Mouse (Mus musculus): Measurements from ENCODE around the gene Tmem41a. TPM values are rescaled to one million over a fixed set of nuclear protein-coding genes. Genes with fewer than 3 reads are reported as not detected.
"Not testable (repeated sequence)": the region's sequence is repeated elsewhere in the genome, so short reads cannot be mapped to it uniquely, and the experiment has no call there.

The Tmem41a gene
- polyA plus RNA-seq, 1 experiment from 2014 or later = 32.8 TPM

DNA sequence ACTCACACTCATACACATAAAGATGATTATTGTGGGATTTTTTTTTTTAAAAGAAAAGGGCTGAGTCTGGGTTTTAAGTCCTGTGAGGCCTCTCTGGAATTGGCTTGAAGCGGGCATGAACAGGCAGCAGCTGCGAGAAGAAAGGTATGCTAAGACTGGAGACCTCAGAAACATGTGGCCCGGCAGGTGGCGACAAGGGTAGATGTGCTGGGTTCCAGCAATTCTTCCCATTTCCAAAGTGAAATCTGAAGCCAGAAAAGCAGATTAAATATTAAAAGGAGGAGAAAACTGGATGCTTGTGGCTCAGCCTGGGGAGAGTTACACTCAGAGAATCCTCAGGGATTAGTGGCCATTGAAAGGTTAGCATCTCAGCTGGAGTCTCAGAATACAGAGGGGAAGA is 24.1 kb upstream of the Tmem41a start:
- Histone ChIP-seq H3K4me2 (no peak overlapping the region), H3K27ac (no peak overlapping the region), H3K36me3 (no peaks in the 10 kb centered on the region), H3K4me3 (no peak overlapping the region), H3K9me3 (replicated peaks) (no peaks in the 10 kb centered on the region), H3K9ac (no peak overlapping the region), H3K4me1 (peaks cover 8% of the 10 kb centered on the region; the same call in 1 of the 2 replicates), H3K27me3 (replicated peaks) (peaks cover 18% of the 10 kb centered on the region)
- no peak for ATAC-seq
- WGBS (ENCODE audit: insufficient replicate concordance) = 68% methylated on average over 4 of the region's 4 CpGs

DNA sequence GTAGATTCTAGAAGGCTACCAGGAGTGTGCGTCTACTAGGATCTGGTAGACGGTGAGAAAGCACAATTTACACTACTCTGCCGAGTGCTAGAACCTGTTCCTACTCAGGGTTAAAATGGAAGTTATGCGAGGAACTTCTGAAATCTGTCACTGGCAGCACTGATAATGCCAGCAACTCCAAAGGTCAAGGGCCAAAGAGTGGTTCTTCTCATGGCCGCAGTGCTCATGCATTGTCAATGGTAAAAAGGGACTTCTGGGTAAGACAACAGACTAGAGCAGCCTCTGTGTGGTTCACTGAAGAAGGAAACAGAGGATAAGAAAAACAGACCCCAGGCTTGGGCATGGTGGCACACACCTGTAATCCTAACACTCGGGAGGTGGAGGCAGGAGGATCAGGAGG is 23.2 kb upstream of the Tmem41a start:
- Histone ChIP-seq H3K4me3 (no peak overlapping the region), H3K4me1 (peaks cover 8% of the 10 kb centered on the region; the same call in 1 of the 2 replicates), H3K9me3 (replicated peaks) (no peaks in the 10 kb centered on the region), H3K27ac (no peak overlapping the region), H3K9ac (no peak overlapping the region), H3K27me3 (replicated peaks) (peaks cover 9% of the 10 kb centered on the region), H3K36me3 (no peaks in the 10 kb centered on the region), H3K4me2 (no peak overlapping the region)
- ATAC-seq = no peak
- 71% methylated on average over 6 of the region's 6 CpGs for WGBS (ENCODE audit: insufficient replicate concordance)

DNA sequence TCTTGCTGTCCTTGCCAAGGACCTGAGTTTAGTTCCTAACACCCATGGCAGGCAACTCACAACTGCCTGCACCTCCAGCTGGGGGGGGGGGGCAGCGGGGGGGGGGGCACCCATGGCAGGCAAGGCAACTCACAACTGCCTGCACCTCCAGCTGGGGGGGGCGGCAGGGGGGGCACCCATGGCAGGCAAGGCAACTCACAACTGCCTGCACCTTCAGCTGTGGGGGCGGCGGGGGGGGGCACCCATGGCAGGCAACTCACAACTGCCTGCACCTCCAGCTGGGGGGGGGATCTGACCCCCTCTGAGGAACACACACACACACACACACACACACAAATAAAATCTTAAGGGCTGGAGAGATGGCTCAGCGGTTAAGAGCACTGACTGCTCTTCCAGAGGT is 22.5 kb upstream of the Tmem41a start:
- Histone ChIP-seq H3K4me1 (peaks cover 8% of the 10 kb centered on the region; the same call in 1 of the 2 replicates), H3K36me3 (no peaks in the 10 kb centered on the region), H3K9ac (no peak overlapping the region), H3K27me3 (replicated peaks) (0 out of 2 replicates have a peak, but pooled peaks cover 6% of the 10 kb centered on the region), H3K4me3 (no peak overlapping the region), H3K27ac (no peak overlapping the region), H3K9me3 (replicated peaks) (no peaks in the 10 kb centered on the region), H3K4me2 (no peak overlapping the region)
- WGBS (ENCODE audit: insufficient replicate concordance) = 62% methylated on average over 5 of the region's 5 CpGs
- no peak for ATAC-seq

DNA sequence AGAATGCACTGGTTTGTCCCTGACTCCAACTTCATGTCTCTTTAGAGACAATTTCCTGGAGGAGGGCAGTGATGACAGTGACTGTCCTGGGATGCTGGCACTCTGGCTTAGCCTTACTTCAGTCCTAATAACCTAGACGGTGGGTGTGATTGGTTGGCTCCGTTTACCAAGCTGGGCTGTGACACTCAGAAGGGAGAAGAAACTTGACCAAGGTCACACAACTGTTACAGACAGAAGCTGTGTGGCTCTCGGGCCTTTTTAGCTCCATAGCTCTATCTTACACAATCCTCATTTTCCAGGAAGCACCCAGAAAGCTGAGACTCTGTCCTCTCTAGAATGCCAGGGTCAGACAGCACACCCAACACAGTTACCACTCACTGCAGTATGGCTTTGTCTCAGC is 18.2 kb upstream of the Tmem41a start:
- H3K9ac ChIP-seq = no peak overlapping the region
- no peak for ATAC-seq
- WGBS (ENCODE audit: insufficient replicate concordance) = 50% methylated on average over 3 of the region's 3 CpGs
- peaks cover 6% of the 10 kb centered on the region; the same call in 1 of the 2 replicates for H3K27me3 ChIP-seq (replicated peaks)
- H3K36me3 ChIP-seq = no peaks in the 10 kb centered on the region
- no peaks in the 10 kb centered on the region for H3K4me1 ChIP-seq
- no peak overlapping the region for H3K4me3 ChIP-seq
- no peaks in the 10 kb centered on the region for H3K9me3 ChIP-seq (replicated peaks)
- no peak overlapping the region for H3K27ac ChIP-seq
- H3K4me2 ChIP-seq = no peak overlapping the region

DNA sequence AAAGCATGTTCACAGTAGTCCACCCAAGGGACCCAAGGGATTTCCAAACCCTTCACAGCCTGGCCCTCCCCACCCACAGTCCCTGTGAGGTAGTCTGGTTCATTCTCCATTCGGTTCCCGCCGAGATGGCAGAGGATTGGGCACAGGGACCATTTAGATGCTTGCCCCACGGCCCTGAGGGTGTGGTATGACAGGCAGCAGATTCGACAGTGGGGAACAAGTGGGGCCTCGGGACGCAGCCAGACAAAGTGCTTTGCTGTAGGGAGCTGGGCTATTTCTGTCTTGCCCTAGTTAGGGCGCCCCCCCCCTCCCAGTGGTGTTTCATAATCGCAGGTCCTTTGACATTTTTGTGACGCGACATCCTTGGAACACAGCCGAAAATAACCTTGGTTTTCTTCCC is 8.2 kb upstream of the Tmem41a start:
- H3K27ac ChIP-seq = no peak overlapping the region
- ATAC-seq = no peak
- no peaks in the 10 kb centered on the region for H3K27me3 ChIP-seq (replicated peaks)
- H3K36me3 ChIP-seq = no peaks in the 10 kb centered on the region
- H3K4me1 ChIP-seq = no peaks in the 10 kb centered on the region
- no peak overlapping the region for H3K4me2 ChIP-seq
- H3K9me3 ChIP-seq (replicated peaks) = no peaks in the 10 kb centered on the region
- no peak overlapping the region for H3K4me3 ChIP-seq
- H3K9ac ChIP-seq = no peak overlapping the region
- 66% methylated on average over 12 of the region's 12 CpGs for WGBS (ENCODE audit: insufficient replicate concordance)

DNA sequence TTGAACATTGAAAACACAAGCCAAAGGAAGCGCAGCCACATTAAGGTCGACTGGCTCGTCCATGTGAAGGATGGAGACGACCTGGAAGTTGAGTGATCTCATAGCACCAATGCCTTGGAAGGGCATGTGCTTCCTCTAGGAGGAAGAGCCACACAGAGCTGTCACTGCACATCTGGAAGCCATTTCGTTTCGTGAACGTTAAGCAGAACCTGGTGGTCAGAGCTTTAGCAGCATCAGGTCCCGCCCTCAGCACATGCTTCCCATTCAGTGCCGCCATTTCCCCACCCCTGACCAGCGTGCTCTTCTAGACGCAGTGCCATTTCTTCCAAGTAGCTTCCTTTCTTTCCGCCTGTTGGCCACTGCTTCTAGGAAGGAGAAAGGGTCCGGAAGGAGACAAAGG is 18.9 kb downstream of the Tmem41a start:
- Histone ChIP-seq H3K27me3 (replicated peaks) (no peaks in the 10 kb centered on the region), H3K4me3 (no peak overlapping the region), H3K27ac (no peak overlapping the region), H3K9me3 (replicated peaks) (no peaks in the 10 kb centered on the region), H3K36me3 (peaks cover 18% of the 10 kb centered on the region), H3K4me2 (no peak overlapping the region), H3K4me1 (no peaks in the 10 kb centered on the region), H3K9ac (no peak overlapping the region)
- 70% methylated on average over 13 of the region's 13 CpGs for WGBS (ENCODE audit: insufficient replicate concordance)
- ATAC-seq = no peak

DNA sequence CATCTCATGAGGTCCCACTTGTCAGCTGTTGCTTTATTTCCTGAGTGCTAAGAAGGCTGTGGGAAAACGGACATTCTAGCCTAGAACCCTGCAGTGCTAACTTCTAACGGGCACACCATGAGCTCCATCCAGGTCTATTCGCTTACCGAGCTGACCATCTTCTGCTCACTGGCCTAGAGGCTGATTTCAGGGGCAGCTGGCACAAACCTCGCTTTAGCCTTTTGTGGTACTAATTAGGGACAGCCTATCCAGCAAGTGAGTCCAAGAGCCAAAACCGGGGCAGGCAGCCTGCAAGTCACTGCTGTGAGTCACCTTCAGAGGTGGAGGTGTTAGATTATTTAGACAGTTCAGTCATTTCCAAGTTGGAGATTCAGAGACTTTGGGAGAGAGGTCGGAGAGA is 30.7 kb downstream of the Tmem41a start:
- H3K9me3 ChIP-seq (replicated peaks) = 0 out of 2 replicates have a peak, but pooled peaks cover 3% of the 10 kb centered on the region
- 65% methylated on average over 7 of the region's 7 CpGs for WGBS (ENCODE audit: insufficient replicate concordance)
- no peak overlapping the region for H3K27ac ChIP-seq
- H3K4me1 ChIP-seq = no peaks in the 10 kb centered on the region
- no peak overlapping the region for H3K4me2 ChIP-seq
- H3K4me3 ChIP-seq = no peak overlapping the region
- ATAC-seq = no peak
- H3K27me3 ChIP-seq (replicated peaks) = 0 out of 2 replicates have a peak, but pooled peaks cover 4% of the 10 kb centered on the region
- H3K36me3 ChIP-seq = no peaks in the 10 kb centered on the region; the same call in 1 of the 2 replicates
- H3K9ac ChIP-seq = no peak overlapping the region

DNA sequence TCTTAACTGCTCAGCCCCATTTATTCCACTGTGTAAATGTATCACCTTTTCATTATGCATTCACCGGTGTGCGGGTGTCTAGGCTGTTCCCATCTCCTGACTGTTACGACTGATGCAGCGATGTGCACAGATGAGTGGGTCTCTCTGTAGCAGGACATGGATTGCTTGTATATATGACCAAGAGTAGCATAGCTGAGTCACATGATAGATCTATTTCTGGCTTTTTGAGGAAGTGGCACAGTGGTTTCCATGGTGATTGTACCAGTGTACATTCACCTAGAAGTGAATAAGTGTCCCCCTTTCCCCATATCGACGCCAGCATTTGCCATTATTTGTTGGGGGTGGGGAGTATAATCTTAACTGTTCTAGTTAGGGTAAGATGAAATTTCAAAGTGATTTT is 34.0 kb downstream of the Tmem41a start:
- Histone ChIP-seq H3K27me3 (replicated peaks) (no peaks in the 10 kb centered on the region), H3K27ac (no peak overlapping the region), H3K36me3 (no peaks in the 10 kb centered on the region; the same call in 1 of the 2 replicates), H3K4me2 (no peak overlapping the region), H3K4me1 (no peaks in the 10 kb centered on the region), H3K9me3 (replicated peaks) (0 out of 2 replicates have a peak, but pooled peaks cover under 1% of the 10 kb centered on the region), H3K9ac (no peak overlapping the region), H3K4me3 (no peak overlapping the region)
- WGBS (ENCODE audit: insufficient replicate concordance) = 58% methylated on average over 6 of the region's 6 CpGs
- no peak for ATAC-seq

DNA sequence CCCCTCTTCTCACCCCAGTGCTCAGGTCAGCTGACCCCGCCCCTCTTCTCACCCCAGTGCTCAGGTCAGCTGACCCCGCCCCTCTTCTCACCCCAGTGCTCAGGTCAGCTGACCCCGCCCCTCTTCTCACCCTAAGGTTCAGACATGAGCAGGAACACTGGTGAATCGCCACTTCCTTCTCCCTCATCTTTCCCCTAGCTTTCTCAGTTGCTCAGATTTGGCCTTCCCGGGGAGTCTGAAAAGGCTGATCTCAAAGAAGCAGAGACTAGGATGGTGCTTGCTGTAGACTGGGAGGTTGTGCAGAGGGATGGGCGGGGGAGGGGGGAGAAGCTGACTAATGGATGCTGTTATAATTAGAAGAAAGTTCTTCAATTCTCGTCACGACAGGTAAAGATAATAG is 38.4 kb downstream of the Tmem41a start:
- H3K27me3 ChIP-seq (replicated peaks); H3K27ac ChIP-seq; H3K36me3 ChIP-seq; H3K9ac ChIP-seq; ATAC-seq; H3K4me2 ChIP-seq; H3K4me1 ChIP-seq; H3K4me3 ChIP-seq; H3K9me3 ChIP-seq (replicated peaks): not testable (repeated sequence)
- WGBS (ENCODE audit: insufficient replicate concordance) = 45% methylated on average over 6 of the region's 8 CpGs

DNA sequence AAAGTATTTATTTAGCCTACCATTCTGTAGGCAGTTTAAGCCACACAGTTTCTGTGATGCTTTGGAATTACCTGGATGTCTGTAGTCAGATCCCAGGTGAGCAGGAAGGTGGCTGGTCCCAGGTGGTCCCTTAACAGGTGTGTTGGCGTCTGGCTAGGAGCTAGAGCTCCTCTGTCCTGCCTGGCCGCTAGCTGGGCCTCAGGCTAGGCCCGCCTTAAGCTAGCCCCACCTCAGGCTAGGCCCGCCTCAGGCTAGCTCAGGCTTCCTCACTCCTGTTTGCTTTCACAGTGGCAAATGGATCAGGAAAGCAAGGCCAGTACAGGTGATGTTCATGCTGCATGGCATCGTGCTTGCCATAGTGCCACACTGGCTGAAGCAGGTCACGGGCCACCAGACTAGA is 40.5 kb downstream of the Tmem41a start:
- H3K4me3 ChIP-seq = no peak overlapping the region
- no peaks in the 10 kb centered on the region for H3K27me3 ChIP-seq (replicated peaks)
- no peak for ATAC-seq
- H3K9me3 ChIP-seq (replicated peaks) = no peaks in the 10 kb centered on the region
- 74% methylated on average over 6 of the region's 6 CpGs for WGBS (ENCODE audit: insufficient replicate concordance)
- H3K4me2 ChIP-seq = no peak overlapping the region
- no peaks in the 10 kb centered on the region for H3K4me1 ChIP-seq
- no peaks in the 10 kb centered on the region for H3K36me3 ChIP-seq
- H3K9ac ChIP-seq = no peak overlapping the region
- no peak overlapping the region for H3K27ac ChIP-seq

DNA sequence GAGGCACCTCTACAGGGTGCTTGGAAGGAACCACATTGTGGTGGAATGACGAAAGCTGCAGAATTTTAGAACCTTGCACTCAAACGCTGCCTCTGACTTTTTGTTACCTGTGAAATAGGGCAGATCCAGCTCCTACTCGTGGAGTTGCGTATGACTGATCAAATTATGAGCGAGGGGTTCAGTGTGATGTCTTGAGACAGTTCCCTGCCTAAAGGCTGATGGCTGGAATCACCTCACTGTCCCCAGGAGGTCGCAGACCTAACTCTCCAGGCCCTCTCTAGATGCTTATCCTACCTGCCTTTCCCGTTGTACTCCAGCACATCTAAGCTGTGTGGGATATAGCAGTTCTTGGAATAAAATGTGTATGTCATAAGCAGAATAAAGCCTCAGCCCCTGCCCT is 41.4 kb downstream of the Tmem41a start:
- WGBS (ENCODE audit: insufficient replicate concordance) = 75% methylated on average over 7 of the region's 7 CpGs
- no peaks in the 10 kb centered on the region for H3K9me3 ChIP-seq (replicated peaks)
- H3K27me3 ChIP-seq (replicated peaks) = no peaks in the 10 kb centered on the region
- no peak overlapping the region for H3K27ac ChIP-seq
- no peaks in the 10 kb centered on the region for H3K4me1 ChIP-seq
- ATAC-seq = no peak
- no peak overlapping the region for H3K4me3 ChIP-seq
- no peaks in the 10 kb centered on the region for H3K36me3 ChIP-seq
- no peak overlapping the region for H3K4me2 ChIP-seq
- H3K9ac ChIP-seq = no peak overlapping the region

DNA sequence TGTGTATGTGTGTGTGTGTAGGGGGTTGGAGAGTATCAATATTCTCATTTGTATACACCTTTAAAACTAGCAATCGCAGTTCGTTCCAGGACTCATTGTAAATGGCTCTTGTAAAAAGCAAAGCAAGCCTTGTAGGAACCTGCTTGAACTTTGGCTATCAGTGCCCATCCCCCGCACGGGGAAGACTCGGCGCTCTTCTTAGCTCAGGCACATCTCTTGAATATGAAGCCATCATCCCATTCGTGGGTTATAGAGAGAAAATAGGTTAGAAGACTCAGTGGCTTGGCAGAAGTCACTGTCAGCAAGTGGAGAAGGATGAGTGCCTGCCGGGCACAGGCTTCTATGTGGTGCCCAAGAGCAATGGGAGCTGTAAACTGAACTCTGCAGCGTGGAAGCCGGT is 42.7 kb downstream of the Tmem41a start:
- H3K4me2 ChIP-seq = no peak overlapping the region
- no peaks in the 10 kb centered on the region for H3K9me3 ChIP-seq (replicated peaks)
- 75% methylated on average over 10 of the region's 10 CpGs for WGBS (ENCODE audit: insufficient replicate concordance)
- no peak overlapping the region for H3K4me3 ChIP-seq
- H3K9ac ChIP-seq = no peak overlapping the region
- H3K36me3 ChIP-seq = no peaks in the 10 kb centered on the region
- no peaks in the 10 kb centered on the region for H3K4me1 ChIP-seq
- no peak for ATAC-seq
- no peaks in the 10 kb centered on the region for H3K27me3 ChIP-seq (replicated peaks)
- H3K27ac ChIP-seq = no peak overlapping the region

DNA sequence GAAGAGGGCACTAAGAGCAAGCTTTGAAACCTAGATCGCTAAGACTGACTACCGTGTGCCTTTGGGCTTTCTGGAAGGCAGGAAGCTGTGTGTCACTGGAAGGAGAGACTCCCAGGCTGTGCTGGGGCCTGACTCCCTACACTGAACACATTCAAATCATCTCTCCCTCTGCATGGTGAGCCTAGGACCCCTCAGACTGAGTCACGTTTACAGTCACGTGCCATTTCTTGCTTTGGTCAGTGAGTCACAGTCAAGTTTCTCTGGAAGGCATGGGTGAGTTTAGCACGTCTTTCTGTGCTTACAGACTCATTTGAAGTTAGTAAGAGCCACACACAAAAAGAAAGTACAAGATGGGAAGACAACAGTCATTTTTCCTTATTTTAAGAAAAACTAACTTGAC is 46.1 kb downstream of the Tmem41a start:
- 49% methylated on average over 5 of the region's 5 CpGs for WGBS (ENCODE audit: insufficient replicate concordance)

More for the DNA sequence above, 46.1 kb downstream of the Tmem41a start:
- Histone ChIP-seq H3K9ac (no peak overlapping the region), H3K27ac (no peak overlapping the region), H3K4me2 (no peak overlapping the region), H3K4me3 (no peak overlapping the region), H3K4me1 (no peaks in the 10 kb centered on the region), H3K9me3 (replicated peaks) (no peaks in the 10 kb centered on the region), H3K36me3 (no peaks in the 10 kb centered on the region), H3K27me3 (replicated peaks) (no peaks in the 10 kb centered on the region)
- no peak for ATAC-seq
